In the genomic region with DNA sequence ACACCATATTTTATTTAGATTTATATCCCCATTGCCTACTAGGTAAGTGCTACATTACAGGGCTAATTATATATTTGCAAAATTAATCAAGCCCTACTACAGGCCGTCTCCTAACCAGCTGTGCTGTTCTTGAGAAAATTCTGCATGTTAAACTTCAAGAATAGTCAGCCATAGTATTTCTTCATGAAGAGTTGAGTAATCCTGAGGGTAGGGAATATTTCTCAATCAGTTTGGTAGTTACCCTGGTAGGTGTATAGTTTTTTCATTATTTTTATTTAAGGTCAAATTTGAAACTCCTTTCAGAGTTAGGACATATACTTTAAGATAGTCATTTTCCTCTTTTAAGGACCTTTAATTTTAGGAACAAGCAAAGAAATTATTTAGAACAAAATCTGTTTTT, we compare ENCODE assay signal across 25 mouse cellular contexts. TPM values are rescaled to one million over a fixed set of nuclear protein-coding genes. Genes with fewer than 3 reads are reported as not detected.
DNase-seq lines count a peak whose midpoint lies in the region; ATAC-seq lines count a peak whose summit lies in the region.
"Had no signal": no experiment of that assay in that cellular context is flagged by ENCODE, and none has a peak within 500 bp of the region (broad histone marks: within the 10 kb centered on the region; RNA-seq: fewer than 3 reads in every experiment).

No protein-coding gene starts in this region.

- no peak for ATAC-seq in liver, embryonic 12.5 days
- no peak for ATAC-seq in liver, embryonic 11.5 days (replicated peaks; ENCODE audit: low FRiP score)
- no peak for ATAC-seq in liver, embryonic 15.5 days (ENCODE audit: insufficient read depth)
- ATAC-seq in midbrain, embryonic 11.5 days (ENCODE audit: low FRiP score) = no peak
- ATAC-seq in hindbrain, embryonic 14.5 days (ENCODE audit: low FRiP score) = no peak
- ATAC-seq: activated CD4-positive, CD25-positive, alpha-beta regulatory T cell, adult 4 months; forebrain, embryonic 14.5 days; Patski had no signal

- no peaks in the 10 kb centered on the region for H3K27me3 ChIP-seq in liver, embryonic 12.5 days (replicated peaks)
- H3K27me3 ChIP-seq in liver, embryonic 11.5 days (replicated peaks; ENCODE audit: control insufficient read depth, insufficient read depth, low read length) = no peaks in the 10 kb centered on the region
- no peaks in the 10 kb centered on the region for H3K27me3 ChIP-seq in liver, embryonic 15.5 days
- H3K27me3 ChIP-seq in midbrain, embryonic 11.5 days (ENCODE audit: control insufficient read depth, insufficient read depth, low read length) = no peaks in the 10 kb centered on the region
- no peaks in the 10 kb centered on the region for H3K27me3 ChIP-seq in hindbrain, embryonic 14.5 days (ENCODE audit: control insufficient read depth, insufficient read depth, low read length)
- H3K27me3 ChIP-seq: CH12.LX; embryonic facial prominence, embryonic 15.5 days; hindbrain, embryonic 13.5 days; Patski had no signal

- WGBS in liver, embryonic 12.5 days (ENCODE audit: insufficient replicate concordance) = 83% methylated on average over 1 of the region's 1 CpGs
- WGBS in liver, embryonic 11.5 days = 87% methylated on average over 1 of the region's 1 CpGs
- WGBS in liver, embryonic 15.5 days (ENCODE audit: insufficient replicate concordance) = 80% methylated on average over 1 of the region's 1 CpGs
- WGBS in midbrain, embryonic 11.5 days = 88% methylated on average over 1 of the region's 1 CpGs
- WGBS in hindbrain, embryonic 14.5 days = 90% methylated on average over 1 of the region's 1 CpGs

- H3K4me1 ChIP-seq in liver, embryonic 12.5 days = peaks cover 81% of the 10 kb centered on the region
- H3K4me1 ChIP-seq in liver, embryonic 11.5 days (replicated peaks; ENCODE audit: control insufficient read depth, insufficient read depth, low read length) = peaks cover 33% of the 10 kb centered on the region
- H3K4me1 ChIP-seq in liver, embryonic 15.5 days (replicated peaks) = peaks cover 77% of the 10 kb centered on the region
- no peaks in the 10 kb centered on the region for H3K4me1 ChIP-seq in midbrain, embryonic 11.5 days (ENCODE audit: control insufficient read depth, insufficient read depth, low read length)
- H3K4me1 ChIP-seq in hindbrain, embryonic 14.5 days (replicated peaks; ENCODE audit: control insufficient read depth, insufficient read depth, low read length) = peaks cover 15% of the 10 kb centered on the region

- no peak overlapping the region for H3K4me3 ChIP-seq in liver, embryonic 12.5 days
- H3K4me3 ChIP-seq in liver, embryonic 11.5 days (ENCODE audit: low read depth, low read length) = no peak overlapping the region
- no peak overlapping the region for H3K4me3 ChIP-seq in liver, embryonic 15.5 days (replicated peaks)
- H3K4me3 ChIP-seq in midbrain, embryonic 11.5 days (ENCODE audit: low read depth, low read length) = no peak overlapping the region
- no peak overlapping the region for H3K4me3 ChIP-seq in hindbrain, embryonic 14.5 days (replicated peaks; ENCODE audit: low read length)
- H3K4me3 ChIP-seq: embryonic facial prominence, embryonic 15.5 days; forebrain, embryonic 10.5 days; gastrocnemius, adult 2 months; heart, embryonic 10.5 days; hindbrain, embryonic 13.5 days had no signal

- peak overlapping the region; percentile 94 for H3K27ac ChIP-seq in liver, embryonic 12.5 days
- H3K27ac ChIP-seq in liver, embryonic 11.5 days (ENCODE audit: low read depth, low read length) = no peak overlapping the region
- H3K27ac ChIP-seq in liver, embryonic 15.5 days (replicated peaks) = peak overlapping the region; percentile 79
- H3K27ac ChIP-seq in midbrain, embryonic 11.5 days (ENCODE audit: low read depth, low read length) = no peak overlapping the region
- H3K27ac ChIP-seq in hindbrain, embryonic 14.5 days = no peak overlapping the region
- H3K27ac ChIP-seq: embryonic facial prominence, embryonic 15.5 days; forebrain, embryonic 10.5 days; gastrocnemius, adult 2 months; heart, embryonic 10.5 days; hindbrain, embryonic 13.5 days had no signal

- peak overlapping the region; percentile 35 for H3K4me2 ChIP-seq in liver, embryonic 12.5 days
- no peak overlapping the region for H3K4me2 ChIP-seq in liver, embryonic 11.5 days
- H3K4me2 ChIP-seq in liver, embryonic 15.5 days = 0 out of 2 replicates have a peak overlapping the region, but pooled peaks have one; percentile 11
- no peak overlapping the region for H3K4me2 ChIP-seq in midbrain, embryonic 11.5 days
- no peak overlapping the region for H3K4me2 ChIP-seq in hindbrain, embryonic 14.5 days (replicated peaks)
- H3K4me2 ChIP-seq: embryonic facial prominence, embryonic 15.5 days; hindbrain, embryonic 13.5 days had no signal

- peaks cover 67% of the 10 kb centered on the region for H3K36me3 ChIP-seq in liver, embryonic 12.5 days
- peaks cover 20% of the 10 kb centered on the region for H3K36me3 ChIP-seq in liver, embryonic 11.5 days (ENCODE audit: control insufficient read depth, insufficient read depth, low read length)
- peaks cover 56% of the 10 kb centered on the region for H3K36me3 ChIP-seq in liver, embryonic 15.5 days (replicated peaks)
- peaks cover 11% of the 10 kb centered on the region for H3K36me3 ChIP-seq in midbrain, embryonic 11.5 days (ENCODE audit: control insufficient read depth, insufficient read depth, low read length)
- peaks cover 38% of the 10 kb centered on the region for H3K36me3 ChIP-seq in hindbrain, embryonic 14.5 days (replicated peaks; ENCODE audit: control insufficient read depth, insufficient read depth)

- 0 out of 2 replicates have a peak overlapping the region, but pooled peaks have one; percentile 12 for H3K9ac ChIP-seq in liver, embryonic 12.5 days
- no peak overlapping the region for H3K9ac ChIP-seq in liver, embryonic 11.5 days (ENCODE audit: low read depth, low read length)
- H3K9ac ChIP-seq in liver, embryonic 15.5 days = peak overlapping the region; percentile 12; the same call in 1 of the 2 replicates
- H3K9ac ChIP-seq in midbrain, embryonic 11.5 days (ENCODE audit: low read length) = no peak overlapping the region
- no peak overlapping the region for H3K9ac ChIP-seq in hindbrain, embryonic 14.5 days
- H3K9ac ChIP-seq: embryonic facial prominence, embryonic 15.5 days; hindbrain, embryonic 13.5 days had no signal

- DNase-seq in liver, embryonic 11.5 days (ENCODE audit: low spot score) = no peak
- peak; percentile 44 for DNase-seq in adipocyte (ENCODE audit: low spot score)
- no peak for DNase-seq in natural killer cell, adult 2 months (ENCODE audit: low spot score in 2 of 2)
- DNase-seq in midbrain, embryonic 11.5 days (ENCODE audit: low spot score, missing footprints) = no peak
- DNase-seq in hindbrain, embryonic 14.5 days (ENCODE audit: low spot score) = no peak
- DNase-seq: adrenal gland, adult 2 months; adrenal gland, postnatal 25 days; cerebellum, adult 2 months; cerebellum, postnatal 14 days; embryo, embryonic 11 days; gastrocnemius, adult 2 months; gastrocnemius, postnatal 25 days; heart, adult 18-20 months; heart, postnatal 10 days had no signal

- H3K9me3 ChIP-seq in liver, embryonic 12.5 days (replicated peaks) = no peaks in the 10 kb centered on the region
- H3K9me3 ChIP-seq in liver, embryonic 11.5 days (ENCODE audit: control insufficient read depth, low read length) = no peaks in the 10 kb centered on the region
- no peaks in the 10 kb centered on the region for H3K9me3 ChIP-seq in liver, embryonic 15.5 days (replicated peaks)
- H3K9me3 ChIP-seq in midbrain, embryonic 11.5 days (ENCODE audit: control insufficient read depth, low read length) = no peaks in the 10 kb centered on the region
- no peaks in the 10 kb centered on the region for H3K9me3 ChIP-seq in hindbrain, embryonic 14.5 days (ENCODE audit: control insufficient read depth, low read length)
- H3K9me3 ChIP-seq: embryonic facial prominence, embryonic 15.5 days; forebrain, embryonic 10.5 days; heart, embryonic 10.5 days; hindbrain, embryonic 13.5 days had no signal

RNA-seq across cellular contexts. Expression of gene Dclre1b, which starts 3.6 kb away (rescaled TPM):
- 28.4 and 30.8 TPM in 2 replicates for polyA plus RNA-seq in liver, embryonic 12.5 days (2016; fragmentation: Nextera tagmentation; extraction: Ambion mirVana)
- polyA plus RNA-seq in liver, embryonic 11.5 days (2014; fragmentation: Nextera tagmentation; extraction: Ambion mirVana) = 35.1 and 36.8 TPM in 2 replicates
- polyA plus RNA-seq in liver, embryonic 15.5 days (2015; fragmentation: Nextera tagmentation; extraction: Ambion mirVana) = 29.7 and 31.9 TPM in 2 replicates
- 36.3 and 44.6 TPM in 2 replicates for polyA plus RNA-seq in midbrain, embryonic 11.5 days (2014; fragmentation: Nextera tagmentation; extraction: Ambion mirVana)
- 18.5 and 18.8 TPM in 2 replicates for polyA plus RNA-seq in hindbrain, embryonic 14.5 days (2014; fragmentation: Nextera tagmentation; extraction: Ambion mirVana)

RNA-seq across cellular contexts. Expression of gene Ap4b1, which starts 3.6 kb away (rescaled TPM):
- 18.7 and 19.4 TPM in 2 replicates for polyA plus RNA-seq in liver, embryonic 12.5 days (2016; fragmentation: Nextera tagmentation; extraction: Ambion mirVana)
- 20.8 and 23.9 TPM in 2 replicates for polyA plus RNA-seq in liver, embryonic 11.5 days (2014; fragmentation: Nextera tagmentation; extraction: Ambion mirVana)
- 13.0 and 15.4 TPM in 2 replicates for polyA plus RNA-seq in liver, embryonic 15.5 days (2015; fragmentation: Nextera tagmentation; extraction: Ambion mirVana)
- polyA plus RNA-seq in midbrain, embryonic 11.5 days (2014; fragmentation: Nextera tagmentation; extraction: Ambion mirVana) = 22.8 and 25.6 TPM in 2 replicates
- 20.4 and 25.2 TPM in 2 replicates for polyA plus RNA-seq in hindbrain, embryonic 14.5 days (2014; fragmentation: Nextera tagmentation; extraction: Ambion mirVana)

RNA-seq across cellular contexts. Expression of gene Gm43064, which starts 3.7 kb away (rescaled TPM):
- polyA plus RNA-seq in liver, embryonic 12.5 days (2016; fragmentation: Nextera tagmentation; extraction: Ambion mirVana) = 0.56 and 0.60 TPM in 2 replicates
- 0.75 TPM in 1 of 2 replicates, not detected in the other for polyA plus RNA-seq in liver, embryonic 11.5 days (2014; fragmentation: Nextera tagmentation; extraction: Ambion mirVana)
- polyA plus RNA-seq in liver, embryonic 15.5 days (2015; fragmentation: Nextera tagmentation; extraction: Ambion mirVana) = 1.1 and 1.2 TPM in 2 replicates
- polyA plus RNA-seq in midbrain, embryonic 11.5 days (2014; fragmentation: Nextera tagmentation; extraction: Ambion mirVana) = 0.15 TPM in 1 of 2 replicates, not detected in the other
- 0.54 TPM in 1 of 2 replicates, not detected in the other for polyA plus RNA-seq in hindbrain, embryonic 14.5 days (2014; fragmentation: Nextera tagmentation; extraction: Ambion mirVana)
- polyA plus RNA-seq: adrenal gland, adult 2 months; embryonic facial prominence, embryonic 11.5 days; heart, embryonic 10.5 days had no signal

RNA-seq across cellular contexts. Expression of gene Hipk1, which starts 14.3 kb away (rescaled TPM):
- 17.7 and 18.1 TPM in 2 replicates for polyA plus RNA-seq in liver, embryonic 12.5 days (2016; fragmentation: Nextera tagmentation; extraction: Ambion mirVana)
- polyA plus RNA-seq in liver, embryonic 11.5 days (2014; fragmentation: Nextera tagmentation; extraction: Ambion mirVana) = 15.5 and 15.7 TPM in 2 replicates
- polyA plus RNA-seq in liver, embryonic 15.5 days (2015; fragmentation: Nextera tagmentation; extraction: Ambion mirVana) = 15.3 and 17.7 TPM in 2 replicates
- 15.9 and 16.6 TPM in 2 replicates for polyA plus RNA-seq in midbrain, embryonic 11.5 days (2014; fragmentation: Nextera tagmentation; extraction: Ambion mirVana)
- polyA plus RNA-seq in hindbrain, embryonic 14.5 days (2014; fragmentation: Nextera tagmentation; extraction: Ambion mirVana) = 16.3 and 17.6 TPM in 2 replicates

RNA-seq across cellular contexts. Expression of gene Bcl2l15, which starts 26.7 kb away (rescaled TPM):
- polyA plus RNA-seq in liver, embryonic 12.5 days (2016; fragmentation: Nextera tagmentation; extraction: Ambion mirVana) = 1.6 and 1.7 TPM in 2 replicates
- polyA plus RNA-seq in liver, embryonic 11.5 days (2014; fragmentation: Nextera tagmentation; extraction: Ambion mirVana) = 0.63 and 1.2 TPM in 2 replicates
- 1.5 TPM in 2 replicates for polyA plus RNA-seq in liver, embryonic 15.5 days (2015; fragmentation: Nextera tagmentation; extraction: Ambion mirVana)
- 0.14 and 0.20 TPM in 2 replicates for polyA plus RNA-seq in midbrain, embryonic 11.5 days (2014; fragmentation: Nextera tagmentation; extraction: Ambion mirVana)
- polyA plus RNA-seq in hindbrain, embryonic 14.5 days (2014; fragmentation: Nextera tagmentation; extraction: Ambion mirVana) = 0.26 and 0.31 TPM in 2 replicates
- polyA plus RNA-seq: adrenal gland, adult 2 months; embryonic facial prominence, embryonic 11.5 days; embryonic facial prominence, embryonic 15.5 days; forebrain, embryonic 14.5 days had no signal

Comparison
In these comparisons a context has a peak if more than half of its experiments do, and no peak if none do; other contexts are left out.
1. H3K27ac ChIP-seq: peak in liver, embryonic 12.5 days (single experiment) and liver, embryonic 15.5 days (single experiment); none in liver, embryonic 11.5 days (single experiment), midbrain, embryonic 11.5 days (single experiment) and hindbrain, embryonic 14.5 days (single experiment).
2. H3K4me2 ChIP-seq: peak in liver, embryonic 12.5 days (single experiment) and liver, embryonic 15.5 days (single experiment); none in liver, embryonic 11.5 days (single experiment), midbrain, embryonic 11.5 days (single experiment) and hindbrain, embryonic 14.5 days (single experiment).
3. H3K9ac ChIP-seq: peak in liver, embryonic 12.5 days (single experiment) and liver, embryonic 15.5 days (single experiment); none in liver, embryonic 11.5 days (single experiment), midbrain, embryonic 11.5 days (single experiment) and hindbrain, embryonic 14.5 days (single experiment).